In the genomic region with DNA sequence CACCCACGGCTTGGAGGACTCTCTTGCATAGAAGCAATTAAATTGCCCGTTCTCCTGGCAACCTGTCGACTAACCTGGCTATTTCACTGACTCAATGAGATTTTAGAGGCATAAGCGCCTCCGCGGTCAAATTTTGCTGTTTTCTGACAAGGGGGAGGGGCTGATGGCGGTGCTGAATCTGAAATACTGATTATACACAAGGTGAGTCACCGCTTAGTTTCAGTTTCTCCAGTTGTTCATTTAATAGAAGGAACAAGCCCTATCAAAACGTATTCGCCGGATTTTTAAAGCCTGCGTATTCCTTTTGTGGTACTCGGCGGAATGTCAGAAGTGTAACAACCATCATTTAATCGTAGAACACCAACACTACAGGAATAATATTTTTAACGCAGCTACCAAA, we compare ENCODE assay signal across 8 mouse cellular contexts. TPM values are rescaled to one million over a fixed set of nuclear protein-coding genes. Genes with fewer than 3 reads are reported as not detected.
DNase-seq lines count a peak whose midpoint lies in the region; ATAC-seq and TF ChIP-seq lines count a peak whose summit lies in the region.

No protein-coding gene starts in this region.

- no peak for DNase-seq in heart, embryonic 10.5 days (ENCODE audit: low spot score)
- DNase-seq in heart, postnatal 4 days = no peak
- peak; percentile 33 to 61 for DNase-seq in CD8-positive naive resting alpha-beta T cell, adult 2 months (ENCODE audit: low read depth in 2 of 2, low spot score in 2 of 2)
- DNase-seq in liver, embryonic 11.5 days (ENCODE audit: low spot score) = no peak
- DNase-seq in gastrocnemius, adult 8-10 months (ENCODE audit: low spot score in 2 of 2) = no peak

- peaks cover 37% of the 10 kb centered on the region for H3K4me1 ChIP-seq in heart, embryonic 10.5 days
- H3K4me1 ChIP-seq in brown adipose tissue, adult 24 weeks (ENCODE audit: control insufficient read depth, insufficient read depth, insufficient read length, low read length) = peaks cover 44% of the 10 kb centered on the region
- peaks cover 29% of the 10 kb centered on the region for H3K4me1 ChIP-seq in hindbrain, embryonic 13.5 days (replicated peaks)
- peaks cover 37% of the 10 kb centered on the region for H3K4me1 ChIP-seq in liver, embryonic 11.5 days (replicated peaks; ENCODE audit: control insufficient read depth, insufficient read depth, low read length)
- H3K4me1 ChIP-seq in olfactory bulb, adult 2 months (ENCODE audit: control insufficient read depth, insufficient read depth, low read length) = peaks cover 19% of the 10 kb centered on the region

- peak overlapping the region; percentile 97 for H3K4me3 ChIP-seq in heart, embryonic 10.5 days
- H3K4me3 ChIP-seq in brown adipose tissue, adult 24 weeks (ENCODE audit: insufficient read depth, low read depth, low read length) = peak overlapping the region; percentile 99
- peak overlapping the region; percentile 94 for H3K4me3 ChIP-seq in hindbrain, embryonic 13.5 days
- H3K4me3 ChIP-seq in liver, embryonic 11.5 days (ENCODE audit: low read depth, low read length) = peak overlapping the region; percentile 79
- H3K4me3 ChIP-seq in olfactory bulb, adult 2 months (ENCODE audit: insufficient read depth, low read depth, low read length) = peak overlapping the region; percentile 84

- no peak for TF ChIP-seq CTCF in olfactory bulb, adult 2 months (IDR thresholded peaks at IDR 0.05; ENCODE audit: insufficient read depth, low read depth, low read length)

- peaks cover 7% of the 10 kb centered on the region; the same call in 1 of the 2 replicates for H3K36me3 ChIP-seq in heart, embryonic 10.5 days
- H3K36me3 ChIP-seq in hindbrain, embryonic 13.5 days = peaks cover 5% of the 10 kb centered on the region; the same call in 1 of the 2 replicates
- H3K36me3 ChIP-seq in liver, embryonic 11.5 days (ENCODE audit: control insufficient read depth, insufficient read depth, low read length) = no peaks in the 10 kb centered on the region

- WGBS in heart, embryonic 10.5 days = 5% methylated on average over 16 of the region's 16 CpGs
- 2% methylated on average over 16 of the region's 16 CpGs for WGBS in hindbrain, embryonic 13.5 days
- 2% methylated on average over 16 of the region's 16 CpGs for WGBS in liver, embryonic 11.5 days
- WGBS in olfactory bulb, adult 2 months = under 1% methylated on average over 16 of the region's 16 CpGs

- no peaks in the 10 kb centered on the region for H3K9me3 ChIP-seq in heart, embryonic 10.5 days
- H3K9me3 ChIP-seq in hindbrain, embryonic 13.5 days = no peaks in the 10 kb centered on the region
- H3K9me3 ChIP-seq in liver, embryonic 11.5 days (ENCODE audit: control insufficient read depth, low read length) = no peaks in the 10 kb centered on the region

- peaks cover 3% of the 10 kb centered on the region; the same call in 1 of the 2 replicates for H3K27me3 ChIP-seq in heart, embryonic 10.5 days (ENCODE audit: insufficient read depth, poor library complexity, severe bottlenecking)
- no peaks in the 10 kb centered on the region; the same call in 1 of the 2 replicates for H3K27me3 ChIP-seq in hindbrain, embryonic 13.5 days
- H3K27me3 ChIP-seq in liver, embryonic 11.5 days (replicated peaks; ENCODE audit: control insufficient read depth, insufficient read depth, low read length) = no peaks in the 10 kb centered on the region

- peak overlapping the region; percentile 96 for H3K27ac ChIP-seq in heart, embryonic 10.5 days
- H3K27ac ChIP-seq in brown adipose tissue, adult 24 weeks (replicated peaks; ENCODE audit: low read depth, low read length) = peak overlapping the region; percentile 67
- H3K27ac ChIP-seq in hindbrain, embryonic 13.5 days = peak overlapping the region; percentile 97
- H3K27ac ChIP-seq in liver, embryonic 11.5 days (ENCODE audit: low read depth, low read length) = peak overlapping the region; percentile 72; the same call in 1 of the 2 replicates
- peak overlapping the region; percentile 64 for H3K27ac ChIP-seq in olfactory bulb, adult 2 months (ENCODE audit: insufficient read depth, low read depth, low read length)

- ATAC-seq in hindbrain, embryonic 13.5 days (ENCODE audit: low FRiP score) = no peak
- ATAC-seq in liver, embryonic 11.5 days (replicated peaks; ENCODE audit: low FRiP score) = no peak

- peak overlapping the region; percentile 95 for H3K9ac ChIP-seq in hindbrain, embryonic 13.5 days
- H3K9ac ChIP-seq in liver, embryonic 11.5 days (ENCODE audit: low read depth, low read length) = peak overlapping the region; percentile 77

- no peak for TF ChIP-seq POLR2A in olfactory bulb, adult 2 months (IDR thresholded peaks at IDR 0.05; ENCODE audit: insufficient read depth, low read depth, low read length)

- peak overlapping the region; percentile 97 for H3K4me2 ChIP-seq in hindbrain, embryonic 13.5 days
- H3K4me2 ChIP-seq in liver, embryonic 11.5 days = peak overlapping the region; percentile 95

RNA-seq across cellular contexts. Expression of a gene that starts 1.0 kb away (rescaled TPM):
- polyA plus RNA-seq in heart, embryonic 10.5 days (2016; fragmentation: Nextera tagmentation; extraction: Ambion mirVana) = 6.6 and 9.9 TPM in 2 replicates
- total RNA-seq in heart, postnatal 4 days (2021) = 10 to 100 TPM; 23.3 to 24.0 TPM
- 6.3 and 7.4 TPM in 2 replicates for polyA plus RNA-seq in brown adipose tissue, adult 24 weeks (2012; ENCODE audit: insufficient read depth, insufficient read length, missing spikeins)
- polyA plus RNA-seq in hindbrain, embryonic 13.5 days (2015; fragmentation: Nextera tagmentation; extraction: Ambion mirVana) = 10.0 and 10.6 TPM in 2 replicates
- 6.6 and 7.8 TPM in 2 replicates for polyA plus RNA-seq in liver, embryonic 11.5 days (2014; fragmentation: Nextera tagmentation; extraction: Ambion mirVana)
- polyA plus RNA-seq in olfactory bulb, adult 2 months (2012; ENCODE audit: insufficient read depth, insufficient read length, low replicate concordance, missing spikeins) = 94.2 TPM in 1 of 2 replicates, not detected in the other
- 10 to 100 TPM; 16.6 to 18.9 (median 18.1) TPM for total RNA-seq in gastrocnemius, adult 8-10 months (2022)

Comparison
In these comparisons a context has a peak if more than half of its experiments do, and no peak if none do; other contexts are left out.
1. DNase-seq: peak in CD8-positive naive resting alpha-beta T cell, adult 2 months (2 of 2); none in heart, embryonic 10.5 days (single experiment), heart, postnatal 4 days (single experiment), liver, embryonic 11.5 days (single experiment) and gastrocnemius, adult 8-10 months (0 of 2).
2. Peak in every context shown above with its lines, with median percentiles within 50 percentile points of each other: H3K27ac ChIP-seq and H3K4me3 ChIP-seq.